Comparison of ENCODE assay signal across 11 mouse cellular contexts in genomic region chr9:95813721-95814531, GRCm38 (mm10). TPM values are rescaled to one million over a fixed set of nuclear protein-coding genes. Genes with fewer than 3 reads are reported as not detected.
DNase-seq lines count a peak whose midpoint lies in the region; ATAC-seq lines count a peak whose summit lies in the region.
"Had no signal": no experiment of that assay in that cellular context is flagged by ENCODE, and none has a peak within 500 bp of the region (broad histone marks: within the 10 kb centered on the region; RNA-seq: fewer than 3 reads in every experiment).

No protein-coding gene starts in this region.

- no peak overlapping the region for H3K4me2 ChIP-seq in embryonic facial prominence, embryonic 14.5 days (ENCODE audit: low read depth, low read length)
- H3K4me2 ChIP-seq in intestine, embryonic 16.5 days (ENCODE audit: low read depth, low read length), result peak overlapping the region; percentile 28; the same call in 1 of the 2 replicates

- no peak overlapping the region for H3K27ac ChIP-seq in embryonic facial prominence, embryonic 14.5 days (replicated peaks; ENCODE audit: low read depth, low read length)
- H3K27ac ChIP-seq in intestine, embryonic 16.5 days (ENCODE audit: low read length), result peak overlapping the region; percentile 46

- no peak overlapping the region for H3K4me3 ChIP-seq in embryonic facial prominence, embryonic 14.5 days (ENCODE audit: low read depth, low read length)
- H3K4me3 ChIP-seq in intestine, embryonic 16.5 days (ENCODE audit: low read length), result peak overlapping the region; percentile 25
- H3K4me3 ChIP-seq: megakaryocyte, embryonic 14.5 days had no signal

- peak; percentile 23 for DNase-seq in kidney, adult 9 months
- no peak for DNase-seq in kidney, postnatal 10 days
- DNase-seq in embryonic facial prominence, embryonic 14.5 days (ENCODE audit: low spot score), result peak; percentile 54
- peak; percentile 20 for DNase-seq in neural tube, embryonic 10.5 days (ENCODE audit: extremely low spot score, low spot score)
- DNase-seq in thymus, postnatal 4 days, result no peak
- DNase-seq in frontal cortex, postnatal 14 days (ENCODE audit: low spot score in 2 of 2), result no peak
- DNase-seq: adrenal gland, postnatal 36 days had no signal

- H3K27me3 ChIP-seq in embryonic facial prominence, embryonic 14.5 days (replicated peaks; ENCODE audit: control insufficient read depth, insufficient read depth, low read length), result no peaks in the 10 kb centered on the region
- H3K27me3 ChIP-seq in intestine, embryonic 16.5 days (replicated peaks; ENCODE audit: control insufficient read depth, insufficient read depth, low read length), result no peaks in the 10 kb centered on the region
- H3K27me3 ChIP-seq: megakaryocyte, embryonic 14.5 days had no signal

- peak; percentile 73 for ATAC-seq in embryonic facial prominence, embryonic 14.5 days (ENCODE audit: low read depth)
- ATAC-seq in intestine, embryonic 16.5 days, result no peak
- ATAC-seq in granulocyte monocyte progenitor cell, adult 5-6 weeks (replicated peaks; ENCODE audit: poor library complexity, severe bottlenecking), result no peak
- ATAC-seq: CD4-positive, CD25-positive, alpha-beta regulatory T cell, adult 4 months had no signal

- H3K4me1 ChIP-seq in embryonic facial prominence, embryonic 14.5 days (ENCODE audit: control insufficient read depth, insufficient read depth, low read length), result no peaks in the 10 kb centered on the region; the same call in 1 of the 2 replicates
- 0 out of 2 replicates have a peak, but pooled peaks cover 2% of the 10 kb centered on the region for H3K4me1 ChIP-seq in intestine, embryonic 16.5 days (ENCODE audit: control insufficient read depth, insufficient read depth, low read length)

- no peaks in the 10 kb centered on the region for H3K36me3 ChIP-seq in embryonic facial prominence, embryonic 14.5 days (ENCODE audit: control insufficient read depth, insufficient read depth, low read length)
- no peaks in the 10 kb centered on the region for H3K36me3 ChIP-seq in intestine, embryonic 16.5 days (ENCODE audit: control insufficient read depth, insufficient read depth, low read length)

- 0 out of 2 replicates have a peak, but pooled peaks cover 2% of the 10 kb centered on the region for H3K9me3 ChIP-seq in embryonic facial prominence, embryonic 14.5 days (ENCODE audit: control insufficient read depth, low read length)
- no peaks in the 10 kb centered on the region for H3K9me3 ChIP-seq in intestine, embryonic 16.5 days (ENCODE audit: control insufficient read depth, low read length)
- H3K9me3 ChIP-seq: megakaryocyte, embryonic 14.5 days had no signal

- 37% methylated on average over 20 of the region's 20 CpGs for WGBS in embryonic facial prominence, embryonic 14.5 days
- WGBS in intestine, embryonic 16.5 days, result 65% methylated on average over 20 of the region's 20 CpGs

- H3K9ac ChIP-seq in embryonic facial prominence, embryonic 14.5 days (ENCODE audit: low read depth, low read length), result 0 out of 2 replicates have a peak overlapping the region, but pooled peaks have one; percentile 14
- peak overlapping the region; percentile 59 for H3K9ac ChIP-seq in intestine, embryonic 16.5 days (ENCODE audit: low read depth, low read length)

RNA-seq across cellular contexts. Expression of gene Pls1, which starts 31.2 kb away (rescaled TPM):
- polyA plus RNA-seq in embryonic facial prominence, embryonic 14.5 days (2014; fragmentation: Nextera tagmentation; extraction: Ambion mirVana), result 5.5 and 6.4 TPM in 2 replicates
- 143 and 201 TPM in 2 replicates for polyA plus RNA-seq in intestine, embryonic 16.5 days (2015; fragmentation: Nextera tagmentation; extraction: Ambion mirVana)
- not detected in 2 replicates for total RNA-seq in granulocyte monocyte progenitor cell, adult 5-6 weeks (2014; fragmentation: Nextera tagmentation)
- total RNA-seq in granulocyte monocyte progenitor cell, adult 5-6 weeks (2017), result not detected in 2 replicates

RNA-seq across cellular contexts. Expression of gene Atr, which starts 43.5 kb away (rescaled TPM):
- polyA plus RNA-seq in embryonic facial prominence, embryonic 14.5 days (2014; fragmentation: Nextera tagmentation; extraction: Ambion mirVana), result 14.0 and 14.8 TPM in 2 replicates
- 7.8 TPM in 2 replicates for polyA plus RNA-seq in intestine, embryonic 16.5 days (2015; fragmentation: Nextera tagmentation; extraction: Ambion mirVana)
- total RNA-seq in granulocyte monocyte progenitor cell, adult 5-6 weeks (2014; fragmentation: Nextera tagmentation), result 34.6 and 39.2 TPM in 2 replicates
- total RNA-seq in granulocyte monocyte progenitor cell, adult 5-6 weeks (2017), result 48.0 and 55.6 TPM in 2 replicates

Comparison
In these comparisons a context has a peak if more than half of its experiments do, and no peak if none do; other contexts are left out.
1. DNase-seq: peak in kidney, adult 9 months (single experiment), embryonic facial prominence, embryonic 14.5 days (single experiment) and neural tube, embryonic 10.5 days (single experiment); none in kidney, postnatal 10 days (single experiment), thymus, postnatal 4 days (single experiment) and frontal cortex, postnatal 14 days (0 of 2).
2. RNA of gene Pls1, which starts 31.2 kb away (polyA plus RNA-seq): 143 to 201 TPM in intestine, embryonic 16.5 days; 5.5 to 6.4 TPM in embryonic facial prominence, embryonic 14.5 days; every median in the first group is over 10 times any median in the second.